Mouse (Mus musculus): Measurements from ENCODE around the gene Adarb1. TPM values are rescaled to one million over a fixed set of nuclear protein-coding genes. Genes with fewer than 3 reads are reported as not detected.
A peak's percentile ranks its signal among the peaks of the same experiment; 100 is the strongest.

Gene Adarb1
- polyA plus RNA-seq, 1 experiment from 2014 or later, result 25.3 TPM

- Histone ChIP-seq H3K4me2 (replicated peaks; ENCODE audit: low read depth, low read length) (no peak overlapping the region), H3K9me3 (ENCODE audit: low read length) (no peaks in the 10 kb centered on the region), H3K9ac (replicated peaks; ENCODE audit: low read depth) (no peak overlapping the region), H3K36me3 (ENCODE audit: insufficient read depth, low read length) (0 out of 2 replicates have a peak, but pooled peaks cover 6% of the 10 kb centered on the region), H3K27me3 (replicated peaks; ENCODE audit: insufficient read depth, low read length) (no peaks in the 10 kb centered on the region), H3K4me3 (ENCODE audit: low read depth, low read length) (no peak overlapping the region), H3K27ac (ENCODE audit: low read length) (no peak overlapping the region), H3K4me1 (ENCODE audit: insufficient read depth, low read depth, low read length) (no peaks in the 10 kb centered on the region)
- ATAC-seq, result no peak
- TF ChIP-seq EP300 (IDR thresholded peaks at IDR 0.05), result no peak
- no peak for TF ChIP-seq CTCF (IDR thresholded peaks at IDR 0.05)
- 66% methylated on average over 2 of the region's 2 CpGs for WGBS
- DNase-seq (ENCODE audit: low spot score), result no peak
Measured at GRCm38 (mm10) chr10:77299194-77299593, 118.9 kb downstream of the Adarb1 start.

GRCm38 (mm10) chr10:77298621-77299020 is 119.4 kb downstream of the Adarb1 start:
- Histone ChIP-seq H3K9me3 (ENCODE audit: low read length) (no peaks in the 10 kb centered on the region), H3K9ac (replicated peaks; ENCODE audit: low read depth) (no peak overlapping the region), H3K4me2 (replicated peaks; ENCODE audit: low read depth, low read length) (no peak overlapping the region), H3K4me3 (ENCODE audit: low read depth, low read length) (no peak overlapping the region), H3K4me1 (ENCODE audit: insufficient read depth, low read depth, low read length) (no peaks in the 10 kb centered on the region), H3K27ac (ENCODE audit: low read length) (no peak overlapping the region), H3K36me3 (ENCODE audit: insufficient read depth, low read length) (0 out of 2 replicates have a peak, but pooled peaks cover 6% of the 10 kb centered on the region), H3K27me3 (replicated peaks; ENCODE audit: insufficient read depth, low read length) (no peaks in the 10 kb centered on the region)
- TF ChIP-seq EP300 (IDR thresholded peaks at IDR 0.05), result no peak
- no peak for TF ChIP-seq CTCF (IDR thresholded peaks at IDR 0.05)
- WGBS, result 79% methylated on average over 8 of the region's 8 CpGs
- ATAC-seq (no peak), DNase-seq (ENCODE audit: low spot score) (no peak)

GRCm38 (mm10) chr10:77294691-77295090 is 123.4 kb downstream of the Adarb1 start:
- no peaks in the 10 kb centered on the region for H3K4me1 ChIP-seq (ENCODE audit: insufficient read depth, low read depth, low read length)
- no peaks in the 10 kb centered on the region for H3K9me3 ChIP-seq (ENCODE audit: low read length)
- WGBS, result 84% methylated on average over 12 of the region's 12 CpGs
- DNase-seq (ENCODE audit: low spot score), result no peak
- no peak for ATAC-seq
- no peak overlapping the region for H3K4me3 ChIP-seq (ENCODE audit: low read depth, low read length)
- no peak overlapping the region for H3K9ac ChIP-seq (replicated peaks; ENCODE audit: low read depth)
- TF ChIP-seq CTCF (IDR thresholded peaks at IDR 0.05) (no peak), EP300 (IDR thresholded peaks at IDR 0.05) (no peak)
- no peak overlapping the region for H3K4me2 ChIP-seq (replicated peaks; ENCODE audit: low read depth, low read length)
- no peaks in the 10 kb centered on the region for H3K36me3 ChIP-seq (ENCODE audit: insufficient read depth, low read length)
- H3K27ac ChIP-seq (ENCODE audit: low read length), result no peak overlapping the region
- no peaks in the 10 kb centered on the region for H3K27me3 ChIP-seq (replicated peaks; ENCODE audit: insufficient read depth, low read length)

DNA sequence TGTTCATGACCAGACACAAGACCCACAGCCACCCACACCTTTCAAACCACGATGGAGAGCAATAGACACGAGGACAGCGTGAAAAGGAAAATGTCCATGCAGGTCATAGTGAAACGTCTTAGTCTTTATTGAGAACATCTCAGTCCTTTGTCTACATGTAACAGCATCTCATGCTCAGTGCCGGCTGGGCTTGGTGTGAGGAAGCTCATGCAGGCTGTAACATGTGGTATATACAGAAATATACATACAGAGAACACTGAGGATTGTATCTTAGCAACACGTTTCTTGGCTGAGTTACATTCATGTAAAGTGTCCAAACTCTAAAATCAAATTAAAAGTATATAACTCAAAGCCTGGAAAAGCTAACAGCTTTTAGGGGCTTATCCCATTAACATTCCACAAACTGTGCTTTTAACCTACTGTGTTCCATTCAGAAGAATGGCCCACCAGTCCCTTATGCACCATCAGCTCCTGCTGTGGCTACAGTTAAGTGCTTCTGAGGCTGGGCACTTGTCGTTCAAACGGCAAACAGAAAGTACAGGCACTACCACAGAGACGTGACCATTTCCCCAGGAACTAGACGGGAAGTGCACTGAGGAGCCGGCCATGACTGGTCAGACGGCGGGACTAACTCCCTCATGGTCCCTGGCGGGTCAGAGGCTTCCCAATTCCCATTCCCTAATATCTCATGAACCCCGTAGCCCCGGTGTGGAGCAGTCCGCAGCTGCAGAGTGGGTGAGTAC is 127.3 kb downstream of the Adarb1 start:
- peak overlapping the region; percentile 45 for H3K4me2 ChIP-seq (replicated peaks; ENCODE audit: low read depth, low read length)
- H3K9me3 ChIP-seq (ENCODE audit: low read length), result no peaks in the 10 kb centered on the region
- H3K27ac ChIP-seq (ENCODE audit: low read length), result no peak overlapping the region
- WGBS, result 48% methylated on average over 17 of the region's 17 CpGs
- no peaks in the 10 kb centered on the region for H3K27me3 ChIP-seq (replicated peaks; ENCODE audit: insufficient read depth, low read length)
- peak; percentile 63 for ATAC-seq
- no peaks in the 10 kb centered on the region for H3K36me3 ChIP-seq (ENCODE audit: insufficient read depth, low read length)
- no peak for TF ChIP-seq CTCF (IDR thresholded peaks at IDR 0.05)
- no peak for TF ChIP-seq EP300 (IDR thresholded peaks at IDR 0.05)
- no peak overlapping the region for H3K9ac ChIP-seq (replicated peaks; ENCODE audit: low read depth)
- H3K4me1 ChIP-seq (ENCODE audit: insufficient read depth, low read depth, low read length), result no peaks in the 10 kb centered on the region
- 0 out of 2 replicates have a peak overlapping the region, but pooled peaks have one; percentile 16 for H3K4me3 ChIP-seq (ENCODE audit: low read depth, low read length)
- DNase-seq (ENCODE audit: low spot score), result peak; percentile 58

DNA sequence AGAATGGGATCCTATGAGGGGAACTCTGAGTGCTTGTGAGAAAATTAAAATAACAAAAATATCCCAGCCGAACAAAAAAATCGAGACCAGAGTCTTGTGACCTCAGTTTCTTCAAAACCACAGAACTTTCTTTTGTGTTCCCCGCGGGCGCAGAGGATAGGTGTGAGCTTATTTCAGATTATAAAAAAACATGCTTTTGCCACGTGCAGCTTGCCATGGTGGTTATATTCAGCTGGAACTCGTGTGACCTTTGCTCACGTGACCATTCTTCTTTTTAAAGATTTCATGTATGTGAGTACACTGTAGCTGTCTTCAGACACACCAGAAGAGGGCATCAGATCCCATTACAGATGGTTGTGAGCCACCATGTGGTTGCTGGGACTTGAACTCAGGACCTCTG is 128.5 kb downstream of the Adarb1 start:
- H3K4me3 ChIP-seq (ENCODE audit: low read depth, low read length), result no peak overlapping the region
- no peak for DNase-seq (ENCODE audit: low spot score)
- no peak overlapping the region for H3K27ac ChIP-seq (ENCODE audit: low read length)
- H3K27me3 ChIP-seq (replicated peaks; ENCODE audit: insufficient read depth, low read length), result no peaks in the 10 kb centered on the region
- WGBS, result 81% methylated on average over 8 of the region's 8 CpGs
- H3K9ac ChIP-seq (replicated peaks; ENCODE audit: low read depth), result no peak overlapping the region
- H3K9me3 ChIP-seq (ENCODE audit: low read length), result no peaks in the 10 kb centered on the region
- no peaks in the 10 kb centered on the region for H3K4me1 ChIP-seq (ENCODE audit: insufficient read depth, low read depth, low read length)
- TF ChIP-seq EP300 (IDR thresholded peaks at IDR 0.05) (no peak), CTCF (IDR thresholded peaks at IDR 0.05) (no peak)
- ATAC-seq, result no peak
- no peaks in the 10 kb centered on the region for H3K36me3 ChIP-seq (ENCODE audit: insufficient read depth, low read length)
- H3K4me2 ChIP-seq (replicated peaks; ENCODE audit: low read depth, low read length), result no peak overlapping the region

GRCm38 (mm10) chr10:77288639-77289195 is 129.4 kb downstream of the Adarb1 start:
- no peak overlapping the region for H3K27ac ChIP-seq (ENCODE audit: low read length)
- no peak overlapping the region for H3K4me2 ChIP-seq (replicated peaks; ENCODE audit: low read depth, low read length)
- no peaks in the 10 kb centered on the region for H3K27me3 ChIP-seq (replicated peaks; ENCODE audit: insufficient read depth, low read length)
- DNase-seq (ENCODE audit: low spot score) (no peak), ATAC-seq (no peak)
- no peak overlapping the region for H3K4me3 ChIP-seq (ENCODE audit: low read depth, low read length)
- 23% methylated on average over 5 of the region's 5 CpGs for WGBS
- H3K4me1 ChIP-seq (ENCODE audit: insufficient read depth, low read depth, low read length), result peaks cover 3% of the 10 kb centered on the region; the same call in 1 of the 2 replicates
- TF ChIP-seq EP300 (IDR thresholded peaks at IDR 0.05) (no peak), CTCF (IDR thresholded peaks at IDR 0.05) (no peak)
- H3K36me3 ChIP-seq (ENCODE audit: insufficient read depth, low read length), result no peaks in the 10 kb centered on the region
- no peaks in the 10 kb centered on the region for H3K9me3 ChIP-seq (ENCODE audit: low read length)
- no peak overlapping the region for H3K9ac ChIP-seq (replicated peaks; ENCODE audit: low read depth)

Measured in lung, postnatal 0 days (tissue).